Mouse (Mus musculus) MEL (cell line): ENCODE results near the gene Piezo1. TPM values are rescaled to one million over a fixed set of nuclear protein-coding genes. Genes with fewer than 3 reads are reported as not detected.
A peak's percentile ranks its signal among the peaks of the same experiment; 100 is the strongest.

Experiments
- DNase-seq: peaks from one replicate; pipeline ENCODE4 v3.0.0; 2011; ENCODE audit warnings: low read depth, low spot score
- H3K27ac ChIP-seq: 2 replicates; pipeline ENCODE4 v1.5.1; 2012; ENCODE audit warnings: low read depth, mild to moderate bottlenecking, control low read depth, low read length, moderate library complexity; ENCODE audit not compliant: control insufficient read depth
- H3K27me3 ChIP-seq, 2 experiments: fragments of 150-350 bp in 1 of 2; sonication (generic) in 1 of 2; 2 replicates each; pipeline ENCODE4 v1.6.1; 2012; ENCODE audit warnings: low read length in 2 of 2, mild to moderate bottlenecking in 2 of 2, improper control_type of control experiment in 1 of 2, moderate library complexity in 1 of 2; ENCODE audit not compliant: insufficient read depth in 2 of 2, control insufficient read depth in 1 of 2
- H3K36me3 ChIP-seq, 2 experiments: 2 replicates each; pipeline ENCODE4 v1.6.1; 2012 to 2014; ENCODE audit warnings: low read length in 2 of 2, improper control_type of control experiment in 1 of 2, inconsistent platforms in 1 of 2, mild to moderate bottlenecking in 1 of 2; ENCODE audit not compliant: insufficient read depth in 2 of 2, control insufficient read depth in 1 of 2
- H3K4me1 ChIP-seq, 2 experiments: fragments of 150-350 bp in 1 of 2; sonication (generic) in 1 of 2; 2 replicates each; pipeline ENCODE4 v1.6.1; 2012; ENCODE audit warnings: low read length in 2 of 2, improper control_type of control experiment in 1 of 2, mild to moderate bottlenecking in 1 of 2; ENCODE audit not compliant: insufficient read depth in 2 of 2, control insufficient read depth in 1 of 2
- H3K4me3 ChIP-seq, 2 experiments: fragments of 150-350 bp in 1 of 2; sonication (generic) in 1 of 2; 2 replicates each; pipeline ENCODE4 v1.5.1; 2012; ENCODE audit warnings: low read depth in 2 of 2, low read length in 2 of 2, mild to moderate bottlenecking in 2 of 2, moderate library complexity in 2 of 2, control low read depth in 1 of 2, improper control_type of control experiment in 1 of 2; ENCODE audit not compliant: control insufficient read depth in 1 of 2, insufficient read depth in 1 of 2
- H3K79me2 ChIP-seq: 2 replicates; pipeline ENCODE4 v1.6.1; 2012; ENCODE audit warnings: mild to moderate bottlenecking, low read length, moderate library complexity; ENCODE audit not compliant: control insufficient read depth, poor library complexity, insufficient read depth
- H3K9ac ChIP-seq: 2 replicates; pipeline ENCODE4 v1.6.1; 2012; ENCODE audit warnings: low read depth, mild to moderate bottlenecking, control low read depth, low read length, moderate library complexity; ENCODE audit not compliant: control insufficient read depth, poor library complexity, severe bottlenecking
- H3K9me3 ChIP-seq: fragments of 150-350 bp; sonication (generic); replicated peaks from 2 replicates; pipeline ENCODE4 v1.6.1; 2012; ENCODE audit warnings: mild to moderate bottlenecking, low read length, improper control_type of control experiment, moderate library complexity; ENCODE audit not compliant: insufficient read depth
- BHLHE40 ChIP-seq: IDR thresholded peaks from 2 replicates; pipeline ENCODE4 v1.6.1; 2012; ENCODE audit warnings: low read depth, mild to moderate bottlenecking, inconsistent platforms, low read length, improper control_type of control experiment, borderline replicate concordance
- CHD1 ChIP-seq: IDR thresholded peaks from 2 replicates; pipeline ENCODE4 v1.6.1; 2012; ENCODE audit warnings: low read depth, mild to moderate bottlenecking, inconsistent platforms, low read length, improper control_type of control experiment
- CTCF ChIP-seq, 3 experiments: IDR thresholded peaks in 2 of 3; conservative IDR thresholded peaks in 1 of 3; 2 replicates each; pipeline ENCODE4 v1.5.1; 2011 to 2012; ENCODE audit warnings: low read length in 3 of 3, low read depth in 2 of 3, mild to moderate bottlenecking in 2 of 3, improper control_type of control experiment in 1 of 3, inconsistent platforms in 1 of 3, mixed read lengths in 1 of 3, moderate library complexity in 1 of 3; ENCODE audit not compliant: control insufficient read depth in 1 of 3, insufficient read depth in 1 of 3, poor library complexity in 1 of 3, severe bottlenecking in 1 of 3
- ELF1 ChIP-seq: IDR thresholded peaks from 2 replicates; pipeline ENCODE4 v1.6.1; 2014; ENCODE audit warnings: low read depth, mild to moderate bottlenecking, inconsistent platforms, low read length, improper control_type of control experiment, moderate library complexity
- ETS1 ChIP-seq: IDR thresholded peaks from 2 replicates; pipeline ENCODE4 v1.6.1; 2012; ENCODE audit warnings: low read depth, mild to moderate bottlenecking, inconsistent platforms, low read length, improper control_type of control experiment, moderate library complexity
- GABPA ChIP-seq: IDR thresholded peaks from 2 replicates; pipeline ENCODE4 v1.6.1; 2012; ENCODE audit warnings: low read depth, mild to moderate bottlenecking, inconsistent platforms, low read length, improper control_type of control experiment, moderate library complexity
- HCFC1 ChIP-seq: IDR thresholded peaks from 2 replicates; pipeline ENCODE4 v1.6.1; 2012; ENCODE audit warnings: low read depth, mild to moderate bottlenecking, inconsistent platforms, low read length, improper control_type of control experiment, moderate library complexity
- MAFK ChIP-seq: IDR thresholded peaks from 2 replicates; pipeline ENCODE4 v1.6.1; 2011; ENCODE audit warnings: low read depth, mild to moderate bottlenecking, low read length, improper control_type of control experiment, borderline replicate concordance
- MAX ChIP-seq: IDR thresholded peaks from 2 replicates; pipeline ENCODE4 v1.6.1; 2011; ENCODE audit warnings: low read length, improper control_type of control experiment
- MEF2A ChIP-seq: IDR thresholded peaks from 2 replicates; pipeline ENCODE4 v1.6.1; 2014; ENCODE audit warnings: low read depth, mild to moderate bottlenecking, inconsistent platforms, low read length, improper control_type of control experiment; ENCODE audit not compliant: poor library complexity, insufficient replicate concordance, severe bottlenecking; ENCODE audit errors: extremely low read depth
- MXI1 ChIP-seq: IDR thresholded peaks from 2 replicates; pipeline ENCODE4 v1.6.1; 2011; ENCODE audit warnings: mild to moderate bottlenecking, low read depth, low read length, improper control_type of control experiment
- MYC ChIP-seq: IDR thresholded peaks from 2 replicates; pipeline ENCODE4 v1.6.1; 2011; ENCODE audit warnings: low read depth, mild to moderate bottlenecking, low read length, improper control_type of control experiment, moderate library complexity
- POLR2AphosphoS2 ChIP-seq: IDR thresholded peaks from 2 replicates; pipeline ENCODE4 v1.6.1; 2011; ENCODE audit warnings: low read length, improper control_type of control experiment
- POLR2AphosphoS5 ChIP-seq: IDR thresholded peaks from 2 replicates; pipeline ENCODE4 v1.6.1; 2012; ENCODE audit warnings: low read depth, borderline replicate concordance, mild to moderate bottlenecking, inconsistent platforms, low read length, moderate library complexity, mixed read lengths
- RCOR1 ChIP-seq: IDR thresholded peaks from 2 replicates; pipeline ENCODE4 v1.6.1; 2012; ENCODE audit warnings: low read depth, mild to moderate bottlenecking, inconsistent platforms, low read length, improper control_type of control experiment
- SIN3A ChIP-seq: IDR thresholded peaks from 2 replicates; pipeline ENCODE4 v1.6.1; 2012; ENCODE audit warnings: low read length, improper control_type of control experiment, inconsistent platforms
- TAL1 ChIP-seq: IDR thresholded peaks from 2 replicates; pipeline ENCODE4 v1.6.1; 2012; ENCODE audit warnings: mild to moderate bottlenecking, inconsistent platforms, low read length, moderate library complexity, mixed read lengths
- TBP ChIP-seq: IDR thresholded peaks from 2 replicates; pipeline ENCODE4 v1.8.0; 2011; ENCODE audit warnings: low read depth, low read length, improper control_type of control experiment
- TCF12 ChIP-seq: IDR thresholded peaks from 2 replicates; pipeline ENCODE4 v1.6.1; 2014; ENCODE audit warnings: low read depth, mild to moderate bottlenecking, inconsistent platforms, low read length, improper control_type of control experiment, moderate library complexity
- UBTF ChIP-seq: IDR thresholded peaks from 2 replicates; pipeline ENCODE4 v1.6.1; 2012; ENCODE audit warnings: low read depth, mild to moderate bottlenecking, inconsistent platforms, low read length, improper control_type of control experiment, moderate library complexity, borderline replicate concordance; ENCODE audit not compliant: insufficient read depth
- USF1 ChIP-seq: IDR thresholded peaks from 2 replicates; pipeline ENCODE4 v1.6.1; 2014; ENCODE audit warnings: low read depth, mild to moderate bottlenecking, inconsistent platforms, low read length, improper control_type of control experiment, moderate library complexity
- USF2 ChIP-seq, 2 experiments: IDR thresholded peaks; 2 replicates each; pipeline ENCODE4 v1.6.1; 2011 to 2012; ENCODE audit warnings: improper control_type of control experiment in 2 of 2, low read length in 2 of 2, borderline replicate concordance in 1 of 2, inconsistent platforms in 1 of 2, low read depth in 1 of 2, mild to moderate bottlenecking in 1 of 2; ENCODE audit not compliant: insufficient read depth in 1 of 2
- ZMIZ1 ChIP-seq: IDR thresholded peaks from 2 replicates; pipeline ENCODE4 v1.6.1; 2012; ENCODE audit warnings: low read depth, mild to moderate bottlenecking, inconsistent platforms, low read length, improper control_type of control experiment, moderate library complexity
- polyA plus RNA-seq, 2 experiments: library from polyadenylated mRNA; stranded (reverse) in 1 of 2; unstranded in 1 of 2; fragments of >175 nt in 1 of 2; fragments of >200 nt in 1 of 2; gene quantifications; 2 replicates each; pipeline versions ENCODE4 v1.2.1 to v1.2.4; 2012; ENCODE audit warnings: low replicate concordance in 2 of 2, low read depth in 1 of 2; ENCODE audit not compliant: insufficient read length in 2 of 2, insufficient read depth in 1 of 2, missing spikeins in 1 of 2
- total RNA-seq: library from RNA; depleted of rRNA; stranded (reverse); fragments of 300-350 nt; gene quantifications from 2 replicates; pipeline ENCODE4 v1.2.3, GENCODE M21; 2012

Piezo1 gene
- total and polyA plus RNA-seq, 3 experiments = 35.1 to 223 (median 144) TPM

- peaks cover 0 to 8% of the 10 kb centered on the region in 2 experiments; a peak in 2 of 4 replicates for H3K36me3 ChIP-seq
- peaks cover 2 to 34% of the 10 kb centered on the region in 2 experiments; a peak in 3 of 4 replicates for H3K4me1 ChIP-seq
- H3K9me3 ChIP-seq = no peaks in the 10 kb centered on the region
- TF ChIP-seq TAL1 = no peak
- TF ChIP-seq CHD1 = no peak
- TF ChIP-seq MEF2A = no peak
- no peak for TF ChIP-seq GABPA
- no peak for TF ChIP-seq ETS1
- no peak for TF ChIP-seq TCF12
- H3K27ac ChIP-seq = no peak within 1 kb of the TSS
- no peaks in the 10 kb centered on the region for H3K79me2 ChIP-seq
- DNase-seq = no peak
- H3K4me3 ChIP-seq = peak within 1 kb of the TSS; percentile 13 to 48; a peak in 3 of 4 replicates
- H3K9ac ChIP-seq = peak within 1 kb of the TSS; percentile 20; the same call in 1 of the 2 replicates
- no peaks in the 10 kb centered on the region; a peak in 1 of 4 replicates for H3K27me3 ChIP-seq
These were observed 90.3 kb downstream of the Piezo1 start, which contains the start of gene Snai3 for GRCm38 (mm10) chr8:122460524-122461472. Gene Snai3, minus strand, starts transcription at chr8:122460733.

- TF ChIP-seq USF2 (IDR thresholded peaks at IDR 0.05; ENCODE audit: borderline replicate concordance in 1 of 2, insufficient read depth in 1 of 2, low read depth in 1 of 2, low read length in 2 of 2) (no peak), CHD1 (no peak), POLR2AphosphoS2 (no peak), MAX (no peak), BHLHE40 (no peak), RCOR1 (no peak), CTCF (IDR thresholded peaks at IDR 0.05 in 2 of 3, conservative IDR thresholded peaks at IDR 0.05 in 1 of 3; ENCODE audit: control insufficient read depth in 1 of 3, insufficient read depth in 1 of 3, low read depth in 2 of 3, low read length in 3 of 3, poor library complexity in 1 of 3, severe bottlenecking in 1 of 3) (no peak), MAFK (no peak), ELF1 (no peak), HCFC1 (no peak), USF1 (no peak), UBTF (no peak), ZMIZ1 (no peak), MYC (no peak), SIN3A (no peak), POLR2AphosphoS5 (no peak), ETS1 (no peak), MXI1 (no peak), TBP (no peak)
- TF ChIP-seq, all 39 proteins: peak for 0
- DNase-seq = no peak
- no peaks in the 10 kb centered on the region for H3K79me2 ChIP-seq
- H3K27me3 ChIP-seq = no peaks in the 10 kb centered on the region; a peak in 1 of 4 replicates
- peak overlapping the region in 1 of 2 experiments; percentile 48; a peak in 2 of 4 replicates for H3K4me3 ChIP-seq
- no peaks in the 10 kb centered on the region for H3K9me3 ChIP-seq
- peaks cover 0 to 8% of the 10 kb centered on the region in 2 experiments; a peak in 2 of 4 replicates for H3K36me3 ChIP-seq
- no peak overlapping the region for H3K27ac ChIP-seq
- H3K4me1 ChIP-seq = peaks cover 10 to 39% of the 10 kb centered on the region in 2 experiments
- no peak overlapping the region for H3K9ac ChIP-seq
These were observed 91.1 kb downstream of the Piezo1 start for GRCm38 (mm10) chr8:122459990-122460389.
